Comparison of ENCODE assay signal across 8 mouse cellular contexts in genomic region chr3:129332586-129332985, GRCm38 (mm10). TPM values are rescaled to one million over a fixed set of nuclear protein-coding genes. Genes with fewer than 3 reads are reported as not detected.
DNase-seq lines count a peak whose midpoint lies in the region; ATAC-seq and TF ChIP-seq lines count a peak whose summit lies in the region.

Gene Enpep (minus strand): TSS chr3:129332720.

- H3K9me3 ChIP-seq in intestine, embryonic 14.5 days (ENCODE audit: control insufficient read depth, low read length), result no peaks in the 10 kb centered on the region
- no peaks in the 10 kb centered on the region for H3K9me3 ChIP-seq in liver, embryonic 15.5 days (replicated peaks)
- H3K9me3 ChIP-seq in stomach, postnatal 0 days (ENCODE audit: control insufficient read depth, low read length), result no peaks in the 10 kb centered on the region

- no peak within 1 kb of the TSS for H3K27ac ChIP-seq in cortical plate, adult 2 months (ENCODE audit: insufficient read depth, low read length)
- H3K27ac ChIP-seq in intestine, embryonic 14.5 days (ENCODE audit: low read depth), result peak within 1 kb of the TSS; percentile 36; the same call in 1 of the 2 replicates
- H3K27ac ChIP-seq in liver, embryonic 15.5 days (replicated peaks), result no peak within 1 kb of the TSS
- no peak within 1 kb of the TSS for H3K27ac ChIP-seq in stomach, postnatal 0 days (replicated peaks)

- DNase-seq in left cerebral cortex, postnatal 4 days, result peak; percentile 47
- no peak for DNase-seq in left cerebral cortex, adult 8-10 months (ENCODE audit: low spot score in 2 of 2)
- DNase-seq in intestine, embryonic 14.5 days (ENCODE audit: low spot score), result peak; percentile 67
- peak; percentile 41 for DNase-seq in stomach, postnatal 0 days (ENCODE audit: low spot score)
- DNase-seq in retina, embryonic 14.5 days (ENCODE audit: low spot score), result no peak

- no peak for TF ChIP-seq POLR2A in cortical plate, adult 2 months (IDR thresholded peaks at IDR 0.05; ENCODE audit: extremely low read depth, insufficient read depth, low read length)

- intact Hi-C loops in left cerebral cortex, postnatal 4 days (cut with DNase I), result no loop called here

- H3K27me3 ChIP-seq in intestine, embryonic 14.5 days (replicated peaks; ENCODE audit: control insufficient read depth, insufficient read depth, low read length), result no peaks in the 10 kb centered on the region
- no peaks in the 10 kb centered on the region for H3K27me3 ChIP-seq in liver, embryonic 15.5 days
- no peaks in the 10 kb centered on the region for H3K27me3 ChIP-seq in stomach, postnatal 0 days (ENCODE audit: control insufficient read depth, insufficient read depth, low read length)

- no peak for TF ChIP-seq CTCF in cortical plate, adult 2 months (IDR thresholded peaks at IDR 0.05; ENCODE audit: extremely low read depth, insufficient read depth, low read length)
- no peak for TF ChIP-seq CTCF in stomach, postnatal 0 days (IDR thresholded peaks at IDR 0.05; ENCODE audit: low read depth)

- H3K4me1 ChIP-seq in cortical plate, adult 2 months (ENCODE audit: control insufficient read depth, insufficient read depth, low read length), result no peaks in the 10 kb centered on the region
- peaks cover 11% of the 10 kb centered on the region for H3K4me1 ChIP-seq in intestine, embryonic 14.5 days (replicated peaks; ENCODE audit: control insufficient read depth, insufficient read depth, low read length)
- H3K4me1 ChIP-seq in liver, embryonic 15.5 days (replicated peaks), result no peaks in the 10 kb centered on the region
- H3K4me1 ChIP-seq in stomach, postnatal 0 days (replicated peaks; ENCODE audit: control insufficient read depth, insufficient read depth), result no peaks in the 10 kb centered on the region

- WGBS in intestine, embryonic 14.5 days, result 15% methylated on average over 13 of the region's 13 CpGs
- WGBS in liver, embryonic 15.5 days (ENCODE audit: insufficient replicate concordance), result 48% methylated on average over 13 of the region's 13 CpGs
- 8% methylated on average over 13 of the region's 13 CpGs for WGBS in stomach, postnatal 0 days

- no peak for TF ChIP-seq EP300 in stomach, postnatal 0 days (optimal IDR thresholded peaks at IDR 0.05)

- no peaks in the 10 kb centered on the region for H3K36me3 ChIP-seq in intestine, embryonic 14.5 days (ENCODE audit: control insufficient read depth, insufficient read depth, low read length)
- H3K36me3 ChIP-seq in liver, embryonic 15.5 days (replicated peaks), result no peaks in the 10 kb centered on the region
- H3K36me3 ChIP-seq in stomach, postnatal 0 days (ENCODE audit: control insufficient read depth, insufficient read depth, low read length), result no peaks in the 10 kb centered on the region

- peak within 1 kb of the TSS; percentile 53 for H3K4me2 ChIP-seq in intestine, embryonic 14.5 days (ENCODE audit: low read length)
- H3K4me2 ChIP-seq in liver, embryonic 15.5 days, result peak within 1 kb of the TSS; percentile 54
- H3K4me2 ChIP-seq in stomach, postnatal 0 days (replicated peaks; ENCODE audit: low read depth), result peak within 1 kb of the TSS; percentile 55

- peak within 1 kb of the TSS; percentile 5 for H3K9ac ChIP-seq in intestine, embryonic 14.5 days (ENCODE audit: low read length)
- H3K9ac ChIP-seq in liver, embryonic 15.5 days, result no peak within 1 kb of the TSS
- H3K9ac ChIP-seq in stomach, postnatal 0 days (ENCODE audit: low read length), result no peak within 1 kb of the TSS

- peak; percentile 74 for ATAC-seq in intestine, embryonic 14.5 days (replicated peaks; ENCODE audit: low FRiP score, low TSS enrichment, low read depth)
- peak; percentile 58; the same call in 1 of the 2 replicates for ATAC-seq in liver, embryonic 15.5 days (ENCODE audit: insufficient read depth)
- no peak; the same call in 1 of the 2 replicates for ATAC-seq in stomach, postnatal 0 days (ENCODE audit: low FRiP score, low TSS enrichment)
- no peak for ATAC-seq in CD4-positive, CD25-positive, alpha-beta regulatory T cell, adult 4 months

- H3K4me3 ChIP-seq in cortical plate, adult 2 months (ENCODE audit: insufficient read depth, low read length), result peak within 1 kb of the TSS; percentile 15
- peak within 1 kb of the TSS; percentile 37 for H3K4me3 ChIP-seq in intestine, embryonic 14.5 days (ENCODE audit: low read depth, low read length)
- H3K4me3 ChIP-seq in liver, embryonic 15.5 days (replicated peaks), result peak within 1 kb of the TSS; percentile 48
- H3K4me3 ChIP-seq in stomach, postnatal 0 days (ENCODE audit: low read depth, low read length), result peak within 1 kb of the TSS; percentile 32

RNA-seq across cellular contexts. Expression of gene Enpep, which starts in this region (rescaled TPM):
- total RNA-seq in left cerebral cortex, postnatal 4 days (2021), result 1 to 10 TPM; 1.4 to 2.2 TPM
- total RNA-seq in left cerebral cortex, adult 8-10 months (2022), result 1 to 10 TPM; 1.3 to 2.0 (median 1.6) TPM
- 2.1 and 2.8 TPM in 2 replicates for polyA plus RNA-seq in cortical plate, adult 2 months (2012; rRNA removed)
- 40.4 and 40.9 TPM in 2 replicates for polyA plus RNA-seq in intestine, embryonic 14.5 days (2014; fragmentation: Nextera tagmentation; extraction: Ambion mirVana)
- polyA plus RNA-seq in liver, embryonic 15.5 days (2015; fragmentation: Nextera tagmentation; extraction: Ambion mirVana), result 4.0 and 4.2 TPM in 2 replicates
- 6.3 and 9.3 TPM in 2 replicates for polyA plus RNA-seq in stomach, postnatal 0 days (2015; fragmentation: Nextera tagmentation; extraction: Ambion mirVana)
- polyA plus RNA-seq in CD4-positive, CD25-positive, alpha-beta regulatory T cell, adult 4 months (2017; shearing (Covaris generic)), result under 1 TPM; 0.34 to 0.50 TPM

Comparison
In these comparisons a context has a peak if more than half of its experiments do, and no peak if none do; other contexts are left out.
1. DNase-seq: peak in left cerebral cortex, postnatal 4 days (single experiment), intestine, embryonic 14.5 days (single experiment) and stomach, postnatal 0 days (single experiment); none in left cerebral cortex, adult 8-10 months (0 of 2) and retina, embryonic 14.5 days (single experiment).
2. ATAC-seq: peak in intestine, embryonic 14.5 days (single experiment) and liver, embryonic 15.5 days (single experiment); none in stomach, postnatal 0 days (single experiment) and CD4-positive, CD25-positive, alpha-beta regulatory T cell, adult 4 months (single experiment).
3. Peak in every context shown above with its lines, with median percentiles within 50 percentile points of each other: H3K4me3 ChIP-seq and H3K4me2 ChIP-seq.